21 mouse cellular contexts compared by ENCODE assay signal in the genomic region with DNA sequence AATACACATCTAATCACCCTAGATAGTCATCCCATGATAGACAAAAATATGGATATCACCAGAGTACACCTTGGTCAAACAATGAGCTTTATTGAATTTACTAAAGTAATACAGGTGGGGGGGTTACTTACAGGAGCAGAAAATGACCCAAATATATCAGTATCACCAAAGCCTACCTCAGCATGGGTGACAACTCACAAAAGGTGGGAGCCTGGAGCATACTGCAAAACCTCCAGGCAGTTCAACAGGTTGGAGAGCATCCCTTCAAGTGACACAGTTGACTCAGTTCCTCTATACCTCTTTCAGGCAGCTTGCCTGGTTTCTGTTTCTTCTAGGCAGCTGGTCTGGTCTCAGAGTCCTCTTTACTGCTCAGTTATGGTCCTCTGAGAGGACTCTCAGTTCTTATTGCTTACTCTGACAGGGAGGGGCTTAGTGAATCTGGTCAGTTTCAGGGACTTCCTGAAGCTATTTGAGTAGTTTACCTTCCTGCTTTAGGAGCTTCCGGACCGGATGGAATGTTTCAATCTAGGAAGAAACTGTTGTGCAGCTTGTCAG. TPM values are rescaled to one million over a fixed set of nuclear protein-coding genes. Genes with fewer than 3 reads are reported as not detected.
DNase-seq lines count a peak whose midpoint lies in the region; TF ChIP-seq lines count a peak whose summit lies in the region.
"Had no signal": no experiment of that assay in that cellular context is flagged by ENCODE, and none has a peak within 500 bp of the region (broad histone marks: within the 10 kb centered on the region; RNA-seq: fewer than 3 reads in every experiment).

No protein-coding gene starts in this region.

- H3K4me2 ChIP-seq in CH12.LX (ENCODE audit: insufficient read depth, low read depth, poor library complexity, severe bottlenecking), result no peak overlapping the region
- H3K4me2 ChIP-seq: embryonic facial prominence, embryonic 15.5 days; heart, embryonic 11.5 days; heart, embryonic 15.5 days; hindbrain, embryonic 14.5 days had no signal

- TF ChIP-seq EP300 in CH12.LX (IDR thresholded peaks at IDR 0.05; ENCODE audit: low read length), result peak; percentile 40; the same call in 1 of the 2 replicates

- no peaks in the 10 kb centered on the region for H3K27me3 ChIP-seq in CH12.LX (replicated peaks)
- H3K27me3 ChIP-seq: heart, embryonic 15.5 days had no signal

- H3K4me3 ChIP-seq in CH12.LX (replicated peaks in 1 of 3; ENCODE audit: low read depth in 2 of 3, low read length in 2 of 3, poor library complexity in 1 of 3), result no peak overlapping the region
- H3K4me3 ChIP-seq: embryonic facial prominence, embryonic 15.5 days; erythroblast, embryonic 14.5 days; forebrain, embryonic 10.5 days; heart, embryonic 15.5 days; hindbrain, embryonic 10.5 days had no signal

- H3K4me1 ChIP-seq in CH12.LX (ENCODE audit: control insufficient read depth in 1 of 2, insufficient read depth in 2 of 2), result peaks cover 2 to 24% of the 10 kb centered on the region in 2 experiments; a peak in 2 of 4 replicates
- H3K4me1 ChIP-seq: embryonic facial prominence, embryonic 15.5 days; forebrain, embryonic 10.5 days had no signal

- H3K27ac ChIP-seq in CH12.LX (ENCODE audit: insufficient read depth, low read depth), result no peak overlapping the region
- H3K27ac ChIP-seq: embryonic facial prominence, embryonic 15.5 days; forebrain, embryonic 10.5 days; heart, embryonic 15.5 days; hindbrain, embryonic 10.5 days; hindbrain, embryonic 14.5 days had no signal

- dilution Hi-C loops in CH12.LX (cut with MboI; ENCODE audit: extremely low pct_ligation_motif_present, extremely low pct_unique_long_range_greater_than_20kb, low sequenced_read_pairs), result no loop called here

- no peak for TF ChIP-seq CTCF in CH12.LX (conservative IDR thresholded peaks at IDR 0.05 in 1 of 2, IDR thresholded peaks at IDR 0.05 in 1 of 2; ENCODE audit: low read depth in 2 of 2, low read length in 2 of 2)

- no peaks in the 10 kb centered on the region for H3K79me2 ChIP-seq in CH12.LX (replicated peaks; ENCODE audit: control insufficient read depth, extremely low read depth, insufficient read depth, poor library complexity, severe bottlenecking)

- in situ Hi-C loops in CH12.LX (cut with MboI; ENCODE audit: low pct_ligation_motif_present, low pct_unique_long_range_greater_than_20kb, low sequenced_read_pairs), result no loop called here

- no peak for TF ChIP-seq RAD21 in CH12.LX (IDR thresholded peaks at IDR 0.05; ENCODE audit: low read depth, low read length)

- no peak for TF ChIP-seq POLR2A in CH12.LX (IDR thresholded peaks at IDR 0.05; ENCODE audit: low read depth, low read length)

- H3K9ac ChIP-seq in CH12.LX (ENCODE audit: insufficient read depth, low read depth), result no peak overlapping the region
- H3K9ac ChIP-seq: embryonic facial prominence, embryonic 15.5 days; heart, embryonic 15.5 days; hindbrain, embryonic 14.5 days had no signal

- peaks cover 5% of the 10 kb centered on the region for H3K9me3 ChIP-seq in CH12.LX (replicated peaks; ENCODE audit: low read length)
- H3K9me3 ChIP-seq: embryonic facial prominence, embryonic 15.5 days; forebrain, embryonic 10.5 days; heart, embryonic 15.5 days; hindbrain, embryonic 10.5 days had no signal

- peak; percentile 70 for DNase-seq in heart, adult 11 months
- DNase-seq in heart, adult 8-10 months (ENCODE audit: low spot score), result no peak
- peak; percentile 84 for DNase-seq in A20 (ENCODE audit: low read depth, low spot score)
- DNase-seq in CH12.LX (ENCODE audit: extremely low read depth), result no peak
- DNase-seq in naive thymus-derived CD4-positive, alpha-beta T cell, adult 2 months (ENCODE audit: low read depth), result peak; percentile 39
- no peak for DNase-seq in gastrocnemius, adult 18-20 months (ENCODE audit: low spot score)
- no peak for DNase-seq in urinary bladder, postnatal 25 days (ENCODE audit: low spot score)
- no peak for DNase-seq in kidney, postnatal 14 days
- DNase-seq: adrenal gland, postnatal 14 days; cerebellum, adult 18-20 months; cerebellum, postnatal 10 days; embryo, embryonic 11 days; gastrocnemius, postnatal 14 days; heart, postnatal 14 days had no signal

- no peaks in the 10 kb centered on the region for H3K36me3 ChIP-seq in CH12.LX (replicated peaks in 1 of 2; ENCODE audit: control insufficient read depth in 1 of 2, insufficient read depth in 1 of 2, low read length in 1 of 2)
- H3K36me3 ChIP-seq: embryonic facial prominence, embryonic 15.5 days; forebrain, embryonic 10.5 days; heart, embryonic 15.5 days; hindbrain, embryonic 10.5 days had no signal

TF ChIP-seq in CH12.LX, 34 proteins besides CTCF, POLR2A, EP300 and RAD21:
- TF ChIP-seq RCOR1 (conservative IDR thresholded peaks at IDR 0.05; ENCODE audit: low read depth, low read length) (no peak), IRF4 (IDR thresholded peaks at IDR 0.05; ENCODE audit: low read depth, low read length) (0 out of 2 replicates have a peak, but pooled peaks have one; percentile 30)

RNA-seq across cellular contexts. Expression of gene Ets1, which starts 24.5 kb away (rescaled TPM):
- total RNA-seq in heart, adult 8-10 months (2022), result 10 to 100 TPM; 38.1 to 53.7 (median 46.6) TPM
- 9.5 and 10.0 TPM in 2 replicates for total RNA-seq in CH12.LX (2012; rRNA removed)
- total RNA-seq in CH12.LX (2014; rRNA removed), result 23.5 and 23.7 TPM in 2 replicates
- 17.8 and 19.8 TPM in 2 replicates for polyA plus RNA-seq in CH12.LX (2012; ENCODE audit: insufficient read length, low read depth)
- total RNA-seq in gastrocnemius, adult 18-20 months (2021), result 10 to 100 TPM in 1 of 2 experiments, 1 to 10 TPM in 1; 6.8 to 15.2 TPM

Comparison
In these comparisons a context has a peak if more than half of its experiments do, and no peak if none do; other contexts are left out.
1. DNase-seq: peak in heart, adult 11 months (single experiment), A20 (single experiment) and naive thymus-derived CD4-positive, alpha-beta T cell, adult 2 months (single experiment); none in heart, adult 8-10 months (single experiment), CH12.LX (single experiment), gastrocnemius, adult 18-20 months (single experiment), urinary bladder, postnatal 25 days (single experiment) and kidney, postnatal 14 days (single experiment).